Comparison of ENCODE assay signal across 30 mouse cellular contexts in genomic region chr1:170422188-170422587, GRCm38 (mm10).
"Had no signal": no experiment of that assay in that cellular context is flagged by ENCODE, and none has a peak within 500 bp of the region (broad histone marks: within the 10 kb centered on the region; RNA-seq: fewer than 3 reads in every experiment).

No protein-coding gene starts in this region.

- H3K4me1 ChIP-seq: limb, embryonic 12.5 days; limb, embryonic 15.5 days; liver, embryonic 12.5 days; liver, embryonic 13.5 days; lung, embryonic 15.5 days had no signal

- ATAC-seq: liver, embryonic 12.5 days; lung, postnatal 0 days; midbrain, embryonic 13.5 days; midbrain, embryonic 15.5 days; midbrain, embryonic 16.5 days had no signal

- H3K4me2 ChIP-seq: limb, embryonic 12.5 days; limb, embryonic 13.5 days; limb, embryonic 15.5 days; liver, embryonic 12.5 days; liver, embryonic 13.5 days; liver, embryonic 15.5 days; lung, embryonic 14.5 days; lung, embryonic 15.5 days; midbrain, embryonic 11.5 days; midbrain, embryonic 12.5 days; midbrain, embryonic 13.5 days; midbrain, embryonic 15.5 days; neural tube, embryonic 12.5 days had no signal

- H3K36me3 ChIP-seq: limb, embryonic 10.5 days; limb, embryonic 12.5 days; limb, embryonic 13.5 days; limb, embryonic 15.5 days; liver, embryonic 12.5 days; liver, embryonic 13.5 days; liver, embryonic 15.5 days; lung, embryonic 15.5 days; midbrain, embryonic 10.5 days; midbrain, embryonic 12.5 days; midbrain, embryonic 13.5 days; midbrain, embryonic 15.5 days; neural tube, embryonic 12.5 days had no signal

- H3K27ac ChIP-seq: left cerebral cortex, adult 2 months; limb, embryonic 10.5 days; limb, embryonic 12.5 days; limb, embryonic 13.5 days; limb, embryonic 15.5 days; liver, embryonic 12.5 days; liver, embryonic 13.5 days; liver, embryonic 14.5 days; liver, embryonic 15.5 days; lung, embryonic 15.5 days; macrophage; midbrain, embryonic 12.5 days; midbrain, embryonic 13.5 days; midbrain, embryonic 15.5 days; neural tube, embryonic 12.5 days had no signal

- H3K4me3 ChIP-seq: left cerebral cortex, adult 2 months; limb, embryonic 10.5 days; limb, embryonic 12.5 days; limb, embryonic 13.5 days; limb, embryonic 15.5 days; liver, embryonic 12.5 days; liver, embryonic 13.5 days; liver, embryonic 15.5 days; lung, embryonic 15.5 days; megakaryocyte, embryonic 14.5 days; midbrain, embryonic 10.5 days; midbrain, embryonic 12.5 days; midbrain, embryonic 13.5 days; midbrain, embryonic 15.5 days; myocyte; neural tube, embryonic 12.5 days had no signal

- H3K9ac ChIP-seq: limb, embryonic 12.5 days; limb, embryonic 13.5 days; limb, embryonic 15.5 days; liver, embryonic 12.5 days; liver, embryonic 13.5 days; liver, embryonic 14.5 days; liver, embryonic 15.5 days; lung, embryonic 14.5 days; lung, embryonic 15.5 days; midbrain, embryonic 12.5 days; midbrain, embryonic 13.5 days; midbrain, embryonic 15.5 days; neural tube, embryonic 12.5 days had no signal

- H3K9me3 ChIP-seq: limb, embryonic 10.5 days; limb, embryonic 12.5 days; limb, embryonic 13.5 days; limb, embryonic 15.5 days; liver, embryonic 12.5 days; liver, embryonic 13.5 days; liver, embryonic 15.5 days; lung, embryonic 15.5 days; midbrain, embryonic 10.5 days; midbrain, embryonic 12.5 days; midbrain, embryonic 13.5 days; midbrain, embryonic 15.5 days; neural tube, embryonic 12.5 days had no signal

- H3K27me3 ChIP-seq: limb, embryonic 12.5 days; limb, embryonic 13.5 days; limb, embryonic 15.5 days; liver, embryonic 12.5 days; liver, embryonic 13.5 days; liver, embryonic 15.5 days; lung, embryonic 15.5 days; megakaryocyte, embryonic 14.5 days; midbrain, embryonic 15.5 days; neural tube, embryonic 12.5 days had no signal

- DNase-seq: left cerebral cortex, postnatal 4 days; liver, embryonic 13.5 days; lung, adult 18-20 months; lung, adult 2 months; lung, embryonic 14.5 days; lung, postnatal 10 days; lung, postnatal 14 days; lung, postnatal 36 days; lung, postnatal 4 days; midbrain, embryonic 14.5 days had no signal
